Mouse (Mus musculus) monocyte, adult 5-6 weeks (primary cell): Measurements from ENCODE around the gene Tgm2. TPM values are rescaled to one million over a fixed set of nuclear protein-coding genes. Genes with fewer than 3 reads are reported as not detected.
A peak's percentile ranks its signal among the peaks of the same experiment; 100 is the strongest.

Experiments
- ATAC-seq: fragments of 153-309, 156-312 bp; replicated peaks from 2 replicates; pipeline ENCODE4 v1.8.0; 2017; ENCODE audit warnings: mild to moderate bottlenecking; ENCODE audit not compliant: low TSS enrichment, insufficient number of reproducible peaks, severe bottlenecking, poor library complexity, low FRiP score
- total RNA-seq: library from RNA; stranded (forward); fragments of 200-1000, 200-491, 200-594 nt; gene quantifications from 3 replicates; pipeline ENCODE4 v1.2.3, GENCODE M21; 2017

Gene Tgm2
- total RNA-seq, 1 experiment from 2014 or later = 210 TPM

- ATAC-seq = 0 out of 2 replicates have a peak, but pooled peaks have one; percentile 40
These were observed 52.9 kb downstream of the Tgm2 start for GRCm38 (mm10) chr2:158093345-158093744.

- ATAC-seq = no peak
These were observed 56.1 kb downstream of the Tgm2 start for GRCm38 (mm10) chr2:158090096-158090495.

GRCm38 (mm10) chr2:158084486-158084885 is 61.8 kb downstream of the Tgm2 start:
- ATAC-seq = no peak

GRCm38 (mm10) chr2:158080622-158081241 is 65.5 kb downstream of the Tgm2 start:
- no peak for ATAC-seq

GRCm38 (mm10) chr2:158079843-158080395 is 66.3 kb downstream of the Tgm2 start:
- 0 out of 2 replicates have a peak, but pooled peaks have one; percentile 38 for ATAC-seq

GRCm38 (mm10) chr2:158078971-158079370 is 67.3 kb downstream of the Tgm2 start:
- ATAC-seq = no peak

- ATAC-seq = no peak
These were observed 68.3 kb downstream of the Tgm2 start for GRCm38 (mm10) chr2:158077981-158078380.

GRCm38 (mm10) chr2:158076690-158077089 is 69.5 kb downstream of the Tgm2 start:
- ATAC-seq = no peak

GRCm38 (mm10) chr2:158074835-158075234 is 71.4 kb downstream of the Tgm2 start:
- no peak for ATAC-seq

- no peak for ATAC-seq
These were observed 74.6 kb downstream of the Tgm2 start for GRCm38 (mm10) chr2:158071633-158071995.

- ATAC-seq = no peak
These were observed 75.2 kb downstream of the Tgm2 start for GRCm38 (mm10) chr2:158070885-158071632.

GRCm38 (mm10) chr2:158068444-158068971 is 77.7 kb downstream of the Tgm2 start:
- no peak for ATAC-seq

GRCm38 (mm10) chr2:158067260-158067824 is 78.9 kb downstream of the Tgm2 start:
- no peak for ATAC-seq

GRCm38 (mm10) chr2:158066456-158066855 is 79.8 kb downstream of the Tgm2 start:
- no peak for ATAC-seq

Other genes starting within 250 kb of the Tgm2 start
- gene Vstm2l, start 231.8 kb downstream of the Tgm2 start, total RNA-seq = not detected in 3 replicates
- 15.8 to 31.3 TPM (median 19.1 TPM) in 3 replicates for gene Tti1, start 118.0 kb downstream of the Tgm2 start, total RNA-seq
- gene Rprd1b, start 117.9 kb downstream of the Tgm2 start, total RNA-seq = 14.4 to 21.6 TPM (median 19.4 TPM) in 3 replicates
- not detected in 3 replicates for gene D630003M21Rik, start 82.8 kb upstream of the Tgm2 start, total RNA-seq
- gene Bpi, start 111.7 kb upstream of the Tgm2 start, total RNA-seq = not detected in 3 replicates
- gene Lbp, start 160.1 kb upstream of the Tgm2 start, total RNA-seq = 0.48 to 0.49 TPM in 2 of 3 replicates, not detected in the other
- gene Snhg11, start 229.2 kb upstream of the Tgm2 start, total RNA-seq = not detected in 3 replicates